Mouse (Mus musculus) megakaryocyte, embryonic 14.5 days (primary cell): ENCODE data around the gene Oxld1.

Experiments used
- FLI1 ChIP-seq: IDR thresholded peaks from 2 replicates; pipeline ENCODE4 v1.6.1; 2012; ENCODE audit warnings: low read length, inconsistent platforms, mixed read lengths
- GATA1 ChIP-seq: IDR thresholded peaks from 3 replicates; pipeline ENCODE4 v1.6.1; 2012; ENCODE audit warnings: mixed read lengths, low read length, inconsistent platforms, borderline replicate concordance

GRCm38 (mm10) chr11:120489054-120489761 lies 31.3 kb upstream of the Oxld1 start:
- TF ChIP-seq GATA1 (no peak), FLI1 (no peak)
